Mouse (Mus musculus) cerebellum, adult 2 months (tissue): Measurements from ENCODE around the gene Ech1. TPM values are rescaled to one million over a fixed set of nuclear protein-coding genes. Genes with fewer than 3 reads are reported as not detected.

Source experiments
- DNase-seq, 2 experiments: peaks; one replicate each; pipeline ENCODE4 v3.0.0; 2021
- H3K27ac ChIP-seq: fragments of 200-500 bp; 2 replicates; pipeline ENCODE4 v1.5.1; 2012; ENCODE audit warnings: low read length, control low read depth, inconsistent platforms; ENCODE audit not compliant: insufficient read depth
- H3K27me3 ChIP-seq: fragments of 200-500 bp; 2 replicates; pipeline ENCODE4 v1.6.1; 2012; ENCODE audit warnings: inconsistent platforms, mild to moderate bottlenecking, low read length, moderate library complexity; ENCODE audit not compliant: control insufficient read depth, insufficient read depth
- H3K4me1 ChIP-seq: fragments of 200-500 bp; 2 replicates; pipeline ENCODE4 v1.6.1; 2011; ENCODE audit warnings: low read length; ENCODE audit not compliant: control insufficient read depth, insufficient read depth
- H3K4me3 ChIP-seq: fragments of 200-500 bp; replicated peaks from 2 replicates; pipeline ENCODE3; 2011; ENCODE audit warnings: mild to moderate bottlenecking, low read depth, low read length, control low read depth; ENCODE audit not compliant: insufficient read depth
- CTCF ChIP-seq: fragments of 200-500 bp; IDR thresholded peaks from 2 replicates; pipeline ENCODE4 v1.5.1; 2011; ENCODE audit warnings: low read depth, mild to moderate bottlenecking, control low read depth, low read length, moderate library complexity, borderline replicate concordance; ENCODE audit not compliant: insufficient read depth
- POLR2A ChIP-seq: fragments of 200-500 bp; IDR thresholded peaks from 2 replicates; pipeline ENCODE4 v1.6.1; 2011; ENCODE audit warnings: low read length, control low read depth, borderline replicate concordance; ENCODE audit not compliant: insufficient read depth
- WGBS: fragments of 180-500 bp; shearing (Covaris S2); methylation state at CpG from one replicate; pipeline ENCODE4 v1.1.7; 2018; 5-methylcytosine and 5-hydroxymethylcytosine counted together
- polyA plus RNA-seq: library from polyadenylated mRNA; depleted of rRNA; stranded (reverse); fragments of >200 nt; gene quantifications from 2 replicates; pipeline ENCODE4 v1.2.3, GENCODE M21; 2012

Gene Ech1
- polyA plus RNA-seq, 1 experiment = 106 TPM

DNA sequence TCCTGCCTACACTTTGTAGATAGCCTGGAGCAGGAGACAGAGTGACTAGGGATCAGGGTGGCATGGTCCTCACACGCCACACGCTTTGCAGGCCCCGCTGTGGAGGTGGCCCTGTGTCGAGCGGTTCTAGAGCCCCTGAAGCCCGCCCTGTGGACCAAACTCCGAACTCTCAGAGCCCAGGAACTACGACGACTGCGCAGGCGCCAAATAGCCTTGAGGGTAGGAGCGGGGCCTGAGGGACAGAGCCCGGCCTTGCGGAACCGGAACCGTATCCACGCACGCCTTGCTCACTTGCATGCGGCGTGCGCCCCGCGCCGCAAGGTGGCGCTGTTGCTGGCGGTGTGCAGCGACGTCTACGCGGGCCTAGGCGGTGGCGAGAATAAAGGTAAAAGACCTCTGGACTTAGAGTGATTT lies 28.4 kb upstream of the Ech1 start:
- Histone ChIP-seq H3K27ac (no peak overlapping the region), H3K4me1 (peaks cover 2% of the 10 kb centered on the region; the same call in 1 of the 2 replicates), H3K27me3 (no peaks in the 10 kb centered on the region), H3K4me3 (peak overlapping the region; percentile 41)
- TF ChIP-seq CTCF = peak; percentile 92
- TF ChIP-seq POLR2A = 0 out of 2 replicates have a peak, but pooled peaks have one; percentile 8
- DNase-seq = peak; percentile 84 to 87
- WGBS = 15% methylated on average over 32 of the region's 32 CpGs

DNA sequence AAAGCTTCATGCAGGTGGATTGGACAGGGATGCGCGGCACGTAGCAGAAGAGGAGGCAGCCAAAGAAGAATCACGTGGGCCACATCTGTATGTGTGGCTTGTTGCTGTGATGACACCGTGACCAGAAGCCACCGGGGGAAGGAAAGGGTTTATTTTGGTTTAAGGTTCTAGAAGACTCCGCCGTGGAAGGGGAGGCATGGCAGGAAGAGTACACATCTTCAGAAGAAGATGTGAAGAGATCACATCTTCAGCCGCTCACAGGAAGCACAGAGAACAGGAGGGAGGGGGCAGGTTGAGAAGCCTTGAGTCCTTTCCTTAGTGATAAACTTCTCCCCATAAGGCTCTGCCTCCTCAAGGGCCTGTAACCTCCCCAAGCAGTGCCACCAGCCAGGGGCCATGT lies 25.0 kb upstream of the Ech1 start:
- H3K4me1 ChIP-seq = peaks cover 2% of the 10 kb centered on the region
- no peak overlapping the region for H3K4me3 ChIP-seq
- DNase-seq = no peak
- no peak for TF ChIP-seq POLR2A
- TF ChIP-seq CTCF = no peak
- no peaks in the 10 kb centered on the region for H3K27me3 ChIP-seq
- no peak overlapping the region for H3K27ac ChIP-seq
- 95% methylated on average over 9 of the region's 9 CpGs for WGBS

- DNase-seq = no peak
- Histone ChIP-seq H3K4me1 (peaks cover 2% of the 10 kb centered on the region), H3K27ac (no peak overlapping the region), H3K27me3 (no peaks in the 10 kb centered on the region), H3K4me3 (no peak overlapping the region)
- 90% methylated on average over 3 of the region's 3 CpGs for WGBS
- TF ChIP-seq CTCF = no peak
Measured at GRCm38 (mm10) chr7:28801451-28801850, 23.6 kb upstream of the Ech1 start.

DNA sequence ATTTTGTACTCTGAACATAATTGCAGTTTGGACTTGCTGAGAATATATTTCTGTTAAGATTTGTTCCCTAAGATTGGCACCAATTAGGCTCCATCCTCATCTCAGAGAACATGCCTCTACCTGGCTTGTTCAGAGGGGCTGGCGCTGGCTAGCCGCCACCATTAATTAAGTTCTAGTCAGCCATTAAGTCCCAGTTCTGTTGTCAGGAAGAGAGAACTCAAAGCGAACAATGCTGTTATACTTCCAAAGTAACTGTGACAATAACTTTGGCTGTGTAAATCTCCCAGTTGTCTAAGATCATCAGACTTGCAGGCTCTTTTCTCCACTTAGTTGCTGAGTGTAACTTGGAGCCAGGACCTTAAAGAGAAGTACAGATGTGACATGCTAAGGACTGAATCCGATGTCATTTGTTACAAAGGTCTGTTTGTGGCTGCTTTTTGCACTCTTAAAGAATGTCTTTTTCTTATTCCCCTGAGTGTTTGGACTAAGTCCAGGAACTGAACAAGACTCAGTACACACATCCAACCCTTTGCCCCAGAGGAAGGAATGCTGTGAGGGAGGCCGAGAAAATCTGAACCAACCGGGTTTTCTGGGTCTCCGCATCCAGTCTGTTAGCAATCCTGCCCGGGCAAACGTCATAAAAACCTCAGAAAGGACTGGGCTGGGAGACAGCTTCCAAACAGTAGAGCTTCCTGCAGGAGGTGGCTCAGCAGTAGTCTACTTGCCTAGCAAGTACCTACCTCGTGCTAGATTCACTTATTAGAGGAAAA lies 22.9 kb upstream of the Ech1 start:
- Histone ChIP-seq H3K4me3 (no peak overlapping the region), H3K27ac (peak overlapping the region; percentile 18; the same call in 1 of the 2 replicates), H3K27me3 (no peaks in the 10 kb centered on the region), H3K4me1 (no peaks in the 10 kb centered on the region; the same call in 1 of the 2 replicates)
- no peak for TF ChIP-seq CTCF
- no peak for TF ChIP-seq POLR2A
- WGBS = 35% methylated on average over 10 of the region's 10 CpGs
- DNase-seq = no peak

GRCm38 (mm10) chr7:28802846-28803588 lies 22.0 kb upstream of the Ech1 start:
- H3K27ac ChIP-seq = no peak overlapping the region
- H3K4me3 ChIP-seq = no peak overlapping the region
- TF ChIP-seq POLR2A (no peak), CTCF (no peak)
- 45% methylated on average over 10 of the region's 10 CpGs for WGBS
- no peaks in the 10 kb centered on the region for H3K27me3 ChIP-seq
- no peaks in the 10 kb centered on the region; the same call in 1 of the 2 replicates for H3K4me1 ChIP-seq
- no peak for DNase-seq

- no peak for DNase-seq
- Histone ChIP-seq H3K27me3 (no peaks in the 10 kb centered on the region), H3K4me3 (no peak overlapping the region), H3K4me1 (no peaks in the 10 kb centered on the region; the same call in 1 of the 2 replicates), H3K27ac (no peak overlapping the region)
- TF ChIP-seq POLR2A (no peak), CTCF (no peak)
- 97% methylated on average over 4 of the region's 4 CpGs for WGBS
Measured at GRCm38 (mm10) chr7:28803756-28804155, 21.3 kb upstream of the Ech1 start.

- TF ChIP-seq POLR2A = no peak
- TF ChIP-seq CTCF = 0 out of 2 replicates have a peak, but pooled peaks have one; percentile 9
- Histone ChIP-seq H3K27me3 (no peaks in the 10 kb centered on the region), H3K4me3 (no peak overlapping the region), H3K27ac (no peak overlapping the region), H3K4me1 (no peaks in the 10 kb centered on the region; the same call in 1 of the 2 replicates)
- no peak for DNase-seq
- WGBS = 48% methylated on average over 4 of the region's 4 CpGs
Measured at GRCm38 (mm10) chr7:28806869-28807268, 18.1 kb upstream of the Ech1 start.
